Mouse (Mus musculus) stomach, postnatal 0 days (tissue): Measurements from ENCODE around the gene Rasl10b. TPM values are rescaled to one million over a fixed set of nuclear protein-coding genes. Genes with fewer than 3 reads are reported as not detected.

Experiments used
- ATAC-seq: fragments of 200-750 bp; cut with Nextera tagmentation; 2 replicates; pipeline ENCODE4 v1.8.0; 2017; ENCODE audit not compliant: low FRiP score, low TSS enrichment
- DNase-seq: peaks from one replicate; pipeline ENCODE4 v3.0.0-alpha.2; 2016; ENCODE audit warnings: low spot score
- H3K27ac ChIP-seq: fragments of 300-500 bp; sonication (generic); replicated peaks from 2 replicates; pipeline ENCODE4 v1.5.1; 2014; ENCODE audit warnings: mild to moderate bottlenecking, control low read depth
- H3K27me3 ChIP-seq: fragments of 300-500 bp; sonication (generic); 2 replicates; pipeline ENCODE4 v1.6.1; 2014; ENCODE audit warnings: low read length; ENCODE audit not compliant: control insufficient read depth, insufficient read depth
- H3K36me3 ChIP-seq: fragments of 300-500 bp; sonication (generic); 2 replicates; pipeline ENCODE4 v1.6.1; 2014; ENCODE audit warnings: low read length, mixed read lengths; ENCODE audit not compliant: control insufficient read depth, insufficient read depth
- H3K4me1 ChIP-seq: fragments of 300-500 bp; sonication (generic); replicated peaks from 2 replicates; pipeline ENCODE4 v1.6.1; 2014; ENCODE audit warnings: antibody characterized with exemption; ENCODE audit not compliant: control insufficient read depth, insufficient read depth
- H3K4me2 ChIP-seq: fragments of 300-500 bp; sonication (generic); replicated peaks from 2 replicates; pipeline ENCODE4 v1.6.1; 2014; ENCODE audit warnings: low read depth, mild to moderate bottlenecking, control low read depth, moderate library complexity
- H3K4me3 ChIP-seq: fragments of 300-500 bp; sonication (generic); 2 replicates; pipeline ENCODE4 v1.5.1; 2014; ENCODE audit warnings: low read depth, low read length, control low read depth
- H3K9ac ChIP-seq: fragments of 300-500 bp; sonication (generic); 2 replicates; pipeline ENCODE4 v1.6.1; 2014; ENCODE audit warnings: mild to moderate bottlenecking, low read length, control low read depth, mixed read lengths
- H3K9me3 ChIP-seq: fragments of 300-500 bp; sonication (generic); 2 replicates; pipeline ENCODE4 v1.6.1; 2016; ENCODE audit warnings: low read length; ENCODE audit not compliant: control insufficient read depth
- CTCF ChIP-seq: IDR thresholded peaks from 2 replicates; pipeline ENCODE4 v1.5.1; 2016; ENCODE audit warnings: antibody characterized with exemption, low read depth, mild to moderate bottlenecking, moderate library complexity
- EP300 ChIP-seq: optimal IDR thresholded peaks from 2 replicates; pipeline ENCODE3; 2016; ENCODE audit warnings: antibody characterized with exemption
- WGBS: fragments of 180-500 bp; shearing (Covaris S2); extraction: QIAGEN DNeasy Blood & Tissue Kit; methylation state at CpG from one replicate; pipeline ENCODE4 v1.1.7; 2014; 5-methylcytosine and 5-hydroxymethylcytosine counted together
- polyA plus RNA-seq: library from polyadenylated mRNA; unstranded; fragments of >200 nt; fragmentation: Nextera tagmentation; extraction: Ambion mirVana; gene quantifications from 2 replicates; pipeline ENCODE4 v1.2.1, GENCODE M21; 2015

The Rasl10b gene
- polyA plus RNA-seq, 1 experiment from 2014 or later = 0.69 TPM

DNA sequence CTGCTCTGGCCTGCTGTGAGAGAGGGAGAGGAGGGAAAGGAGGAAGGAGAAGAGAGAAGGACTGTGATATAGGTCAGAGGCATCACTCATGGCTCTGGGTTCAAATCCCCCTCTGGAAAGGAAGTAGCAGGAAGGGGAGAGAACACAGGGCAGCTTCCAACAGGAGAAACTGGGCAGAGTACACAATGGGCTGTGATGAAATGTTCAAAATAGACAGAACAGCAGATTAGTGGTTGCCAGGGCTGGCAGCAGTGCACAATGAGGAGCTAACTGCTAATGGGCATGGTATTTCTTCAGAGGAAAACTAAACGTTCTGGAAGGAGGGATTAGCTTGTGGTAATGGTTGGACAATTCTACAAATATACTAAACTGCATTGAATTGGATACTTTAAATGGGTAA lies 41.6 kb downstream of the Rasl10b start:
- WGBS = 24% methylated on average over 1 of the region's 1 CpGs
- H3K4me2 ChIP-seq = no peak overlapping the region
- TF ChIP-seq CTCF = no peak
- TF ChIP-seq EP300 = no peak
- ATAC-seq (no peak), DNase-seq (no peak)
- no peaks in the 10 kb centered on the region for H3K27me3 ChIP-seq
- H3K4me3 ChIP-seq = no peak overlapping the region
- H3K9me3 ChIP-seq = no peaks in the 10 kb centered on the region
- H3K36me3 ChIP-seq = no peaks in the 10 kb centered on the region
- H3K4me1 ChIP-seq = peaks cover 13% of the 10 kb centered on the region
- no peak overlapping the region for H3K27ac ChIP-seq
- no peak overlapping the region for H3K9ac ChIP-seq

DNA sequence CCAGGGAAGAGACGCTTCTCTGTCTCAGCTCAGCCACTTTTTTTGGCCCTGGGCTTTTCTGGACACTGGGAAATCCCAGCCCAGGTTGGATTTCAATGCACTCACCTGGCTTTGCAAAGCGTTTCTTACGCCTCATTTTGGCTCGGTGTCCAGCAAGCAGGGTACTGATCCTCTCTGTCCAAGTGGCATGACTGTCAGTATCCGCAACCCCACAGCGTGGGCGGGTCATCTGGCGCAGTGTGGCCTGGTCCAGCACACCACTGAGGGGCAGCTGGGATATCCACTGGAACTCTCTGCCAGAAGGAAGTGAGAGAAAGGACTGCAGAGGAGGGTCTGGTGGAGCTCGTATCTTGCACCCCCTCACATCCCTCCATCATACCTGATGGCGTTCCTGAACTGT lies 42.3 kb downstream of the Rasl10b start:
- 86% methylated on average over 10 of the region's 10 CpGs for WGBS
- TF ChIP-seq CTCF (no peak), EP300 (no peak)
- H3K4me1 ChIP-seq = peaks cover 13% of the 10 kb centered on the region
- ATAC-seq (no peak), DNase-seq (no peak)
- H3K27me3 ChIP-seq = no peaks in the 10 kb centered on the region
- no peak overlapping the region for H3K4me2 ChIP-seq
- H3K4me3 ChIP-seq = no peak overlapping the region
- H3K36me3 ChIP-seq = no peaks in the 10 kb centered on the region
- H3K27ac ChIP-seq = no peak overlapping the region
- no peak overlapping the region for H3K9ac ChIP-seq
- H3K9me3 ChIP-seq = no peaks in the 10 kb centered on the region

DNA sequence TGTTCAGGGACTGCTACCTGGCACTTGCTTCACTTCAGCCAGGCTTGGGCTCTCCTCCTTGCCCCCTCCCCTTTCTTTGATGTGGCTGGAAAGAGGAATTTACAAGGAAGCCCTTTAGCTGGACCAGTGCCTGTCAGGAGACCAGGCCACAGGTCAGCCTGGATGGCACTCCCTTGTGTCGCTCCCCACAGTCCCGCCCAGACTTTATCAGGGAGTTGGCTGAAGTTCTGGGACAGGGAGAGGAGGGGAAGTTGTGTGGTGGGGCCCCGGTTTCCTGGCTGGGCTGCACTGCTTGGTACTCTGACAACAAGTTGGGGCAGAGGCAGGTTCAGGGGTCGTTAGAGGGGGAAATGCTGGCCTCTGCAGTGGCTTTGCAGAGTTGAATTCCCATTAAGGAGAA lies 45.6 kb downstream of the Rasl10b start:
- H3K4me2 ChIP-seq = peak overlapping the region; percentile 6; the same call in 1 of the 2 replicates
- no peaks in the 10 kb centered on the region for H3K36me3 ChIP-seq
- H3K4me1 ChIP-seq = peaks cover 10% of the 10 kb centered on the region
- no peaks in the 10 kb centered on the region for H3K27me3 ChIP-seq
- 9% methylated on average over 4 of the region's 4 CpGs for WGBS
- H3K27ac ChIP-seq = peak overlapping the region; percentile 93
- H3K9me3 ChIP-seq = no peaks in the 10 kb centered on the region
- DNase-seq = peak; percentile 76
- H3K4me3 ChIP-seq = no peak overlapping the region
- H3K9ac ChIP-seq = 0 out of 2 replicates have a peak overlapping the region, but pooled peaks have one; percentile 31
- peak; percentile 79 for ATAC-seq
- TF ChIP-seq CTCF = no peak
- peak; percentile 52 for TF ChIP-seq EP300

DNA sequence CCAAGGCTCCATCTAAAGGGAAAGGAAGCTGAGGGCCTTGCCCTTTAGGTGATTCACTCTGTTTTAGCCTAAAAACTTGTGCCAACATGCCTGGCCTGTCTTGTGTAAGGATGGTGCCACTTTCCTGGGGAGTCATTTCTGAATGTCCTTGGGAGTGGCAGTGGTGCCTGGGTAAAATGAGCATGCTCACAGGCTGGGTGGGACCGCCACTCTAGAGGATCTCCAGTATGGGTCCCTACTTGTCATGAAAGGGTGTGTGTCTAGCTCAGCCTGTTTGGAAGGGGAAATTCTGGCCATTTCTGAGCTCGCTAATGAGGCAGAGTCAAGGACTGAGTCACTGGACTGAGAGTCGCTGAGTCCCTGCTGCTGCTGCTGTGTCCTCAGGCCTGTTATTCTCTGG lies 46.7 kb downstream of the Rasl10b start:
- Histone ChIP-seq H3K4me1 (peaks cover 10% of the 10 kb centered on the region), H3K9me3 (no peaks in the 10 kb centered on the region), H3K27ac (peak overlapping the region; percentile 93), H3K27me3 (no peaks in the 10 kb centered on the region), H3K4me3 (no peak overlapping the region), H3K9ac (no peak overlapping the region), H3K4me2 (no peak overlapping the region), H3K36me3 (no peaks in the 10 kb centered on the region)
- DNase-seq (no peak), ATAC-seq (peak; percentile 53)
- 48% methylated on average over 3 of the region's 3 CpGs for WGBS
- TF ChIP-seq CTCF (no peak), EP300 (peak; percentile 73)

DNA sequence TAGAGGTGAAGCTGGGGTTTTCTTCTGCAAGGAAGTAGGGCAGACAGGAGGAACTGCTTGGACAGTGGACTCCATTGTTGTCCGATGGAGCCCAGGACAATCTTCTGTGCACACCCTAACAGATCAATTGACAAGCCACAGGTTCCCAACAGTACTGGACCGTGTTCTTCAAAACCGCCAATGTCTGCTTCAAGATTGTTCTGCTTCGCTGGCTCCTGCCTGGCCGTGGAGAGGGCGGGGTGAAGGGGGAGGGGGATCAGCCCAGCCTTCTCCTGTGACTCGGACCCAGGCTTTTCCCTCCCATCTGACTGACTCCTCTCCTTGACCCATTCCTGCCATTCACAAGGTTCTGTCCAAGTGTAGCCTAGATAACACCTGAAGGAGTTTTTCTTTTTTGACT lies 48.3 kb downstream of the Rasl10b start:
- ATAC-seq = no peak
- H3K36me3 ChIP-seq = no peaks in the 10 kb centered on the region
- TF ChIP-seq EP300 (no peak), CTCF (no peak)
- H3K4me2 ChIP-seq = no peak overlapping the region
- peak overlapping the region; percentile 87 for H3K27ac ChIP-seq
- DNase-seq = peak; percentile 18
- no peaks in the 10 kb centered on the region for H3K9me3 ChIP-seq
- H3K4me1 ChIP-seq = peaks cover 10% of the 10 kb centered on the region
- WGBS = 44% methylated on average over 7 of the region's 7 CpGs
- H3K27me3 ChIP-seq = no peaks in the 10 kb centered on the region
- H3K4me3 ChIP-seq = no peak overlapping the region
- no peak overlapping the region for H3K9ac ChIP-seq

DNA sequence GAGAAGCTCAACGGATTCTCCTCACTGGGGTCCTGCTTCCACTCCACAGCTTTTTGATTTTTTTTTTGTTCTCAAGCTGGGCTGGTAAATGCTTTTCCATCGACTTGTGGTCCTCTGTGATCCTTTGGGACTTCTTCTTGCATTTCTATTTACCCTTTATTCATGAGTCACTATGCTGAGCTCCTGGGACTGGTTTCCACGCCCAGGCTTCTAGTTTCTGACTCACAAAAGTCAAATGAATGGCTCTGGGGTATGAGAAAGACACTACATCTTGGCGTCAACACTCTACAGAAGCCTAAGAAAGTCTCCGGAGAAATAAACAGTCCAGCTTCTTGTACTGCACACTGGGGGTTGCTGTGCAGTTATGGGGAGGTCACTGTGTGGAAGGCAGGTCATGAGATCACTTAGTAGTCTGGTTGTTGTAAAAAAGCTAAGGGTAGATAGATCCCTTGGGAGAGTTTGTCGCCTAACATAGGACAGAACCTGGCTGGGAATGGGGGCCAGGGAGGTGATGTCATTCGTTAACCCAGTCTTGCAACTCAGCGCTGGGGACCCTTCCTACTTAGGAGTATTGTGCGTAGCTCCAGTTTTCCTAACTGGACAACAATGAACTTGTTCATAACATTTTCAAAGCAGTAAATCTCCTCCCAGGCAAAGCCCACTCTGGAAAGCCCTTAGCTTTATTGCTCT lies 49.1 kb downstream of the Rasl10b start:
- Histone ChIP-seq H3K9ac (no peak overlapping the region), H3K4me2 (0 out of 2 replicates have a peak overlapping the region, but pooled peaks have one; percentile 25), H3K27ac (peak overlapping the region; percentile 87), H3K36me3 (no peaks in the 10 kb centered on the region), H3K9me3 (no peaks in the 10 kb centered on the region), H3K4me3 (no peak overlapping the region), H3K27me3 (no peaks in the 10 kb centered on the region), H3K4me1 (peaks cover 10% of the 10 kb centered on the region)
- WGBS = 32% methylated on average over 9 of the region's 9 CpGs
- ATAC-seq (peak; percentile 54), DNase-seq (peak; percentile 55)
- TF ChIP-seq CTCF (no peak), EP300 (no peak)
